Mouse (Mus musculus): Measurements from ENCODE around the gene Mettl7a3. TPM values are rescaled to one million over a fixed set of nuclear protein-coding genes. Genes with fewer than 3 reads are reported as not detected.
A peak's percentile ranks its signal among the peaks of the same experiment; 100 is the strongest.
"Not testable (repeated sequence)": the region's sequence is repeated elsewhere in the genome, so short reads cannot be mapped to it uniquely, and the experiment has no call there.

Mettl7a3 gene
- total and polyA plus RNA-seq, 3 experiments, result 0.66 to 1.4 TPM; not detected in 1

- Histone ChIP-seq H3K27me3 (ENCODE audit: insufficient read depth, low read length) (peaks cover 11% of the 10 kb centered on the region), H3K36me3 (replicated peaks) (no peaks in the 10 kb centered on the region), H3K4me1 (ENCODE audit: insufficient read depth, low read depth, low read length) (peaks cover 2% of the 10 kb centered on the region; the same call in 1 of the 2 replicates), H3K9me3 (replicated peaks) (no peaks in the 10 kb centered on the region), H3K4me3 (ENCODE audit: low read depth, low read length) (no peak overlapping the region)
- TF ChIP-seq POLR2AphosphoS5 (IDR thresholded peaks at IDR 0.05; ENCODE audit: insufficient replicate concordance, low read depth, low read length), result no peak
- no peak for TF ChIP-seq TAL1 (conservative IDR thresholded peaks at IDR 0.05; ENCODE audit: low read depth, low read length)
- TF ChIP-seq CTCF (IDR thresholded peaks at IDR 0.05; ENCODE audit: low read depth, low read length), result no peak
- TF ChIP-seq GATA2 (IDR thresholded peaks at IDR 0.05; ENCODE audit: borderline replicate concordance, low read depth, low read length), result no peak
- TF ChIP-seq GATA1 (IDR thresholded peaks at IDR 0.05; ENCODE audit: borderline replicate concordance, low read length), result no peak
- DNase-seq (ENCODE audit: low spot score), result no peak
- no peak for ATAC-seq (ENCODE audit: extremely low read depth, insufficient number of reproducible peaks, low FRiP score, poor library complexity, severe bottlenecking)
Measured at GRCm38 (mm10) chr15:100345484-100345883, 10.8 kb downstream of the Mettl7a3 start.

GRCm38 (mm10) chr15:100346761-100347160 is 12.0 kb downstream of the Mettl7a3 start:
- H3K4me1 ChIP-seq (ENCODE audit: insufficient read depth, low read depth, low read length), result peaks cover 2% of the 10 kb centered on the region; the same call in 1 of the 2 replicates
- no peak for ATAC-seq (ENCODE audit: extremely low read depth, insufficient number of reproducible peaks, low FRiP score, poor library complexity, severe bottlenecking)
- no peak overlapping the region for H3K4me3 ChIP-seq (ENCODE audit: low read depth, low read length)
- no peaks in the 10 kb centered on the region for H3K9me3 ChIP-seq (replicated peaks)
- no peaks in the 10 kb centered on the region for H3K36me3 ChIP-seq (replicated peaks)
- TF ChIP-seq GATA1 (IDR thresholded peaks at IDR 0.05; ENCODE audit: borderline replicate concordance, low read length), result no peak
- TF ChIP-seq CTCF (IDR thresholded peaks at IDR 0.05; ENCODE audit: low read depth, low read length), result no peak
- TF ChIP-seq GATA2 (IDR thresholded peaks at IDR 0.05; ENCODE audit: borderline replicate concordance, low read depth, low read length), result no peak
- no peak for TF ChIP-seq POLR2AphosphoS5 (IDR thresholded peaks at IDR 0.05; ENCODE audit: insufficient replicate concordance, low read depth, low read length)
- TF ChIP-seq TAL1 (conservative IDR thresholded peaks at IDR 0.05; ENCODE audit: low read depth, low read length), result no peak
- no peak for DNase-seq (ENCODE audit: low spot score)
- H3K27me3 ChIP-seq (ENCODE audit: insufficient read depth, low read length), result peaks cover 14% of the 10 kb centered on the region

- no peaks in the 10 kb centered on the region for H3K9me3 ChIP-seq (replicated peaks)
- peaks cover 2% of the 10 kb centered on the region; the same call in 1 of the 2 replicates for H3K4me1 ChIP-seq (ENCODE audit: insufficient read depth, low read depth, low read length)
- DNase-seq (ENCODE audit: low spot score) (no peak), ATAC-seq (ENCODE audit: extremely low read depth, insufficient number of reproducible peaks, low FRiP score, poor library complexity, severe bottlenecking) (no peak)
- H3K27me3 ChIP-seq (ENCODE audit: insufficient read depth, low read length), result peaks cover 16% of the 10 kb centered on the region
- TF ChIP-seq GATA2 (IDR thresholded peaks at IDR 0.05; ENCODE audit: borderline replicate concordance, low read depth, low read length) (no peak), GATA1 (IDR thresholded peaks at IDR 0.05; ENCODE audit: borderline replicate concordance, low read length) (no peak), TAL1 (conservative IDR thresholded peaks at IDR 0.05; ENCODE audit: low read depth, low read length) (no peak), CTCF (IDR thresholded peaks at IDR 0.05; ENCODE audit: low read depth, low read length) (no peak), POLR2AphosphoS5 (IDR thresholded peaks at IDR 0.05; ENCODE audit: insufficient replicate concordance, low read depth, low read length) (no peak)
- no peaks in the 10 kb centered on the region for H3K36me3 ChIP-seq (replicated peaks)
- H3K4me3 ChIP-seq (ENCODE audit: low read depth, low read length), result no peak overlapping the region
Measured at GRCm38 (mm10) chr15:100349496-100349895, 14.8 kb downstream of the Mettl7a3 start.

GRCm38 (mm10) chr15:100351501-100352060 is 16.9 kb downstream of the Mettl7a3 start:
- Histone ChIP-seq H3K4me3 (ENCODE audit: low read depth, low read length) (no peak overlapping the region), H3K4me1 (ENCODE audit: insufficient read depth, low read depth, low read length) (peaks cover 2% of the 10 kb centered on the region; the same call in 1 of the 2 replicates), H3K27me3 (ENCODE audit: insufficient read depth, low read length) (peaks cover 16% of the 10 kb centered on the region), H3K9me3 (replicated peaks) (no peaks in the 10 kb centered on the region), H3K36me3 (replicated peaks) (no peaks in the 10 kb centered on the region)
- DNase-seq (ENCODE audit: low spot score) (no peak), ATAC-seq (ENCODE audit: extremely low read depth, insufficient number of reproducible peaks, low FRiP score, poor library complexity, severe bottlenecking) (no peak)
- TF ChIP-seq CTCF (IDR thresholded peaks at IDR 0.05; ENCODE audit: low read depth, low read length) (no peak), TAL1 (conservative IDR thresholded peaks at IDR 0.05; ENCODE audit: low read depth, low read length) (no peak), POLR2AphosphoS5 (IDR thresholded peaks at IDR 0.05; ENCODE audit: insufficient replicate concordance, low read depth, low read length) (no peak), GATA2 (IDR thresholded peaks at IDR 0.05; ENCODE audit: borderline replicate concordance, low read depth, low read length) (no peak), GATA1 (IDR thresholded peaks at IDR 0.05; ENCODE audit: borderline replicate concordance, low read length) (no peak)

GRCm38 (mm10) chr15:100352711-100353250 is 18.1 kb downstream of the Mettl7a3 start, which contains the start of the genes Methig1 and Mettl7a2:
Gene Methig1, plus strand, starts transcription at chr15:100353149.
Gene Mettl7a2, plus strand, starts transcription at chr15:100353200.
- TF ChIP-seq CTCF (IDR thresholded peaks at IDR 0.05; ENCODE audit: low read depth, low read length), result no peak
- TF ChIP-seq TAL1 (conservative IDR thresholded peaks at IDR 0.05; ENCODE audit: low read depth, low read length), result no peak
- TF ChIP-seq GATA1 (IDR thresholded peaks at IDR 0.05; ENCODE audit: borderline replicate concordance, low read length), result no peak
- TF ChIP-seq GATA2 (IDR thresholded peaks at IDR 0.05; ENCODE audit: borderline replicate concordance, low read depth, low read length), result no peak
- no peak for TF ChIP-seq POLR2AphosphoS5 (IDR thresholded peaks at IDR 0.05; ENCODE audit: insufficient replicate concordance, low read depth, low read length)
- Histone ChIP-seq H3K27me3 (ENCODE audit: insufficient read depth, low read length) (peaks cover 16% of the 10 kb centered on the region), H3K36me3 (replicated peaks) (no peaks in the 10 kb centered on the region), H3K9me3 (replicated peaks) (no peaks in the 10 kb centered on the region), H3K4me1 (ENCODE audit: insufficient read depth, low read depth, low read length) (peaks cover 2% of the 10 kb centered on the region; the same call in 1 of the 2 replicates), H3K4me3 (ENCODE audit: low read depth, low read length) (peak within 1 kb of the TSS; percentile 61; the same call in 1 of the 2 replicates)
- ATAC-seq (ENCODE audit: extremely low read depth, insufficient number of reproducible peaks, low FRiP score, poor library complexity, severe bottlenecking) (no peak), DNase-seq (ENCODE audit: low spot score) (no peak)

GRCm38 (mm10) chr15:100353399-100353798 is 18.7 kb downstream of the Mettl7a3 start:
- H3K9me3 ChIP-seq (replicated peaks); DNase-seq (ENCODE audit: low spot score); ATAC-seq (ENCODE audit: extremely low read depth, insufficient number of reproducible peaks, low FRiP score, poor library complexity, severe bottlenecking); H3K4me1 ChIP-seq (ENCODE audit: insufficient read depth, low read depth, low read length); H3K36me3 ChIP-seq (replicated peaks): not testable (repeated sequence)
- Histone ChIP-seq H3K4me3 (ENCODE audit: low read depth, low read length) (peak overlapping the region; percentile 61; the same call in 1 of the 2 replicates), H3K27me3 (ENCODE audit: insufficient read depth, low read length) (peaks cover 16% of the 10 kb centered on the region)
